Mouse (Mus musculus) CH12F3 (cell line): Measurements from ENCODE around the gene Hist2h2aa1.
"Not testable (repeated sequence)": the region's sequence is repeated elsewhere in the genome, so short reads cannot be mapped to it uniquely, and the experiment has no call there.

Experiments
- in situ Hi-C: fragments of 300-500 bp; cut with MboI; formaldehyde crosslinking; loops from 2 replicates; pipeline ENCODE4 v1.14.3; 2020; ENCODE audit warnings: low sequenced_read_pairs

Gene Hist2h2aa1

GRCm38 (mm10) chr3:96228828-96229227 is 16.5 kb upstream of the Hist2h2aa1 start:
- in situ Hi-C loops, result no loop called here

GRCm38 (mm10) chr3:96230404-96230803 is 14.9 kb upstream of the Hist2h2aa1 start:
- in situ Hi-C loops, result no loop called here

- in situ Hi-C loops, result no loop called here
Observed at GRCm38 (mm10) chr3:96230910-96231757, 14.2 kb upstream of the Hist2h2aa1 start.

- in situ Hi-C loops, result no loop called here
Observed at GRCm38 (mm10) chr3:96231758-96232120, 13.6 kb upstream of the Hist2h2aa1 start.

- in situ Hi-C loops, result no loop called here
Observed at GRCm38 (mm10) chr3:96234914-96235313, 10.4 kb upstream of the Hist2h2aa1 start.

GRCm38 (mm10) chr3:96235836-96236235 is 9.5 kb upstream of the Hist2h2aa1 start:
- in situ Hi-C loops, result no loop called here

GRCm38 (mm10) chr3:96236834-96237334 is 8.4 kb upstream of the Hist2h2aa1 start:
- in situ Hi-C loops, result no loop called here

- in situ Hi-C loops, result no loop called here
Observed at GRCm38 (mm10) chr3:96237335-96237903, 7.9 kb upstream of the Hist2h2aa1 start.

- in situ Hi-C loops, result no loop called here
Observed at GRCm38 (mm10) chr3:96237904-96238511, 7.3 kb upstream of the Hist2h2aa1 start.

- in situ Hi-C loops, result not testable (repeated sequence)
Observed at GRCm38 (mm10) chr3:96238954-96239793, 6.1 kb upstream of the Hist2h2aa1 start, which contains the start of gene Hist2h3c2. Hist2h3c2 (minus strand) TSS chr3:96239127.

GRCm38 (mm10) chr3:96239949-96240798 is 5.1 kb upstream of the Hist2h2aa1 start, which contains the start of gene Hist2h2aa2:
Hist2h2aa2 (minus strand) TSS chr3:96240276.
- in situ Hi-C loops, result not testable (repeated sequence)

- in situ Hi-C loops, result no loop called here
Observed at GRCm38 (mm10) chr3:96240799-96241197, 4.5 kb upstream of the Hist2h2aa1 start.

GRCm38 (mm10) chr3:96243921-96244572 is 1.2 kb upstream of the Hist2h2aa1 start:
- in situ Hi-C loops, result no loop called here

- in situ Hi-C loops, result not testable (repeated sequence)
Observed at GRCm38 (mm10) chr3:96246018-96246417, 721 bp downstream of the Hist2h2aa1 start.

GRCm38 (mm10) chr3:96246427-96246856 is 1.1 kb downstream of the Hist2h2aa1 start, which contains the start of gene Hist2h3c1:
Hist2h3c1 (plus strand) TSS chr3:96246685.
- in situ Hi-C loops, result not testable (repeated sequence)

- in situ Hi-C loops, result no loop called here
Observed at GRCm38 (mm10) chr3:96247356-96248140, 2.3 kb downstream of the Hist2h2aa1 start.

GRCm38 (mm10) chr3:96248141-96249033 is 3.1 kb downstream of the Hist2h2aa1 start:
- in situ Hi-C loops, result no loop called here
